Comparison of ENCODE assay signal across 8 mouse cellular contexts in genomic region chr4:59823470-59823869, GRCm38 (mm10). TPM values are rescaled to one million over a fixed set of nuclear protein-coding genes. Genes with fewer than 3 reads are reported as not detected.
DNase-seq lines count a peak whose midpoint lies in the region; ATAC-seq lines count a peak whose summit lies in the region.

No protein-coding gene starts in this region.

- H3K36me3 ChIP-seq in kidney, embryonic 16.5 days (ENCODE audit: insufficient read depth, low read length) = no peaks in the 10 kb centered on the region
- H3K36me3 ChIP-seq in midbrain, embryonic 11.5 days (ENCODE audit: control insufficient read depth, insufficient read depth, low read length) = no peaks in the 10 kb centered on the region

- H3K9ac ChIP-seq in kidney, embryonic 16.5 days (replicated peaks; ENCODE audit: low read length) = no peak overlapping the region
- no peak overlapping the region for H3K9ac ChIP-seq in midbrain, embryonic 11.5 days (ENCODE audit: low read length)

- no peak overlapping the region for H3K27ac ChIP-seq in kidney, embryonic 16.5 days (ENCODE audit: low read length)
- no peak overlapping the region for H3K27ac ChIP-seq in midbrain, embryonic 11.5 days (ENCODE audit: low read depth, low read length)

- no peak overlapping the region for H3K4me2 ChIP-seq in kidney, embryonic 16.5 days (replicated peaks; ENCODE audit: low read depth, low read length)
- no peak overlapping the region for H3K4me2 ChIP-seq in midbrain, embryonic 11.5 days

- peaks cover 14% of the 10 kb centered on the region for H3K4me1 ChIP-seq in kidney, embryonic 16.5 days (ENCODE audit: insufficient read depth, low read length)
- H3K4me1 ChIP-seq in midbrain, embryonic 11.5 days (ENCODE audit: control insufficient read depth, insufficient read depth, low read length) = peaks cover 10% of the 10 kb centered on the region

- intact Hi-C loops in gastrocnemius, postnatal 14 days (cut with DNase I; ENCODE audit: low total_unique reads) = no loop called here
- intact Hi-C loops in left cerebral cortex, postnatal 14 days (cut with DNase I) = no loop called here

- no peak for ATAC-seq in kidney, embryonic 16.5 days (ENCODE audit: low FRiP score, low TSS enrichment)
- ATAC-seq in megakaryocyte-erythroid progenitor cell, adult 5-6 weeks (replicated peaks; ENCODE audit: low FRiP score, low TSS enrichment, poor library complexity, severe bottlenecking) = no peak
- ATAC-seq in midbrain, embryonic 11.5 days (ENCODE audit: low FRiP score) = no peak

- no peaks in the 10 kb centered on the region for H3K9me3 ChIP-seq in kidney, embryonic 16.5 days (ENCODE audit: low read length)
- H3K9me3 ChIP-seq in midbrain, embryonic 11.5 days (ENCODE audit: control insufficient read depth, low read length) = no peaks in the 10 kb centered on the region

- WGBS in kidney, embryonic 16.5 days = 60% methylated on average over 7 of the region's 7 CpGs
- 78% methylated on average over 7 of the region's 7 CpGs for WGBS in midbrain, embryonic 11.5 days

- peak; percentile 52 for DNase-seq in kidney, adult 11 months
- DNase-seq in cerebellum, adult 11 months = peak; percentile 73
- peak; percentile 46 for DNase-seq in gastrocnemius, postnatal 14 days
- DNase-seq in left cerebral cortex, postnatal 14 days (ENCODE audit: low spot score in 2 of 2) = peak; percentile 54 to 66
- DNase-seq in urinary bladder, postnatal 25 days (ENCODE audit: low spot score) = no peak
- no peak for DNase-seq in midbrain, embryonic 11.5 days (ENCODE audit: low spot score, missing footprints)

- no peaks in the 10 kb centered on the region for H3K27me3 ChIP-seq in kidney, embryonic 16.5 days (ENCODE audit: insufficient read depth, low read length)
- no peaks in the 10 kb centered on the region for H3K27me3 ChIP-seq in midbrain, embryonic 11.5 days (ENCODE audit: control insufficient read depth, insufficient read depth, low read length)

- H3K4me3 ChIP-seq in kidney, embryonic 16.5 days (ENCODE audit: low read length) = no peak overlapping the region
- H3K4me3 ChIP-seq in midbrain, embryonic 11.5 days (ENCODE audit: low read depth, low read length) = no peak overlapping the region

RNA-seq across cellular contexts. Expression of gene Snx30, which starts 17.8 kb away (rescaled TPM):
- 6.6 and 7.3 TPM in 2 replicates for polyA plus RNA-seq in kidney, embryonic 16.5 days (2015; fragmentation: Nextera tagmentation; extraction: Ambion mirVana)
- total RNA-seq in gastrocnemius, postnatal 14 days (2021) = 1 to 10 TPM; 4.0 to 4.4 TPM
- 10 to 100 TPM; 40.4 to 41.3 TPM for total RNA-seq in left cerebral cortex, postnatal 14 days (2021)
- 6.6 and 11.2 TPM in 2 replicates for total RNA-seq in megakaryocyte-erythroid progenitor cell, adult 5-6 weeks (2014; fragmentation: Nextera tagmentation)
- 4.9 and 13.2 TPM in 2 replicates for total RNA-seq in megakaryocyte-erythroid progenitor cell, adult 5-6 weeks (2017)
- polyA plus RNA-seq in midbrain, embryonic 11.5 days (2014; fragmentation: Nextera tagmentation; extraction: Ambion mirVana) = 11.8 and 12.3 TPM in 2 replicates

RNA-seq across cellular contexts. Expression of gene Inip, which starts 22.1 kb away (rescaled TPM):
- 57.1 and 60.3 TPM in 2 replicates for polyA plus RNA-seq in kidney, embryonic 16.5 days (2015; fragmentation: Nextera tagmentation; extraction: Ambion mirVana)
- 1 to 10 TPM; 3.1 to 3.7 TPM for total RNA-seq in gastrocnemius, postnatal 14 days (2021)
- total RNA-seq in left cerebral cortex, postnatal 14 days (2021) = 10 to 100 TPM; 24.2 to 24.6 TPM
- 44.1 and 47.2 TPM in 2 replicates for total RNA-seq in megakaryocyte-erythroid progenitor cell, adult 5-6 weeks (2014; fragmentation: Nextera tagmentation)
- 41.4 and 52.0 TPM in 2 replicates for total RNA-seq in megakaryocyte-erythroid progenitor cell, adult 5-6 weeks (2017)
- 110 and 121 TPM in 2 replicates for polyA plus RNA-seq in midbrain, embryonic 11.5 days (2014; fragmentation: Nextera tagmentation; extraction: Ambion mirVana)

Comparison
In these comparisons a context has a peak if more than half of its experiments do, and no peak if none do; other contexts are left out.
1. DNase-seq: peak in kidney, adult 11 months (single experiment), cerebellum, adult 11 months (single experiment), gastrocnemius, postnatal 14 days (single experiment) and left cerebral cortex, postnatal 14 days (2 of 2); none in urinary bladder, postnatal 25 days (single experiment) and midbrain, embryonic 11.5 days (single experiment).
2. RNA of gene Inip, which starts 22.1 kb away (total RNA-seq): 41.4 to 52.0 TPM in megakaryocyte-erythroid progenitor cell, adult 5-6 weeks and 24.2 to 24.6 TPM in left cerebral cortex, postnatal 14 days; 3.1 to 3.7 TPM in gastrocnemius, postnatal 14 days; every median in the first group is over 4 times any median in the second.